Mouse (Mus musculus): ENCODE data around the gene Trpm3. TPM values are rescaled to one million over a fixed set of nuclear protein-coding genes. Genes with fewer than 3 reads are reported as not detected.
"Not testable (repeated sequence)": the region's sequence is repeated elsewhere in the genome, so short reads cannot be mapped to it uniquely, and the experiment has no call there.

Trpm3 gene
- polyA plus RNA-seq, 1 experiment from 2014 or later: 8.2 TPM

GRCm38 (mm10) chr19:23024821-23025220 is 886.0 kb downstream of the Trpm3 start:
- H3K9me3 ChIP-seq: no peaks in the 10 kb centered on the region
- no peak overlapping the region for H3K4me2 ChIP-seq
- H3K27me3 ChIP-seq: no peaks in the 10 kb centered on the region
- H3K36me3 ChIP-seq: no peaks in the 10 kb centered on the region
- 92% methylated on average over 4 of the region's 4 CpGs for WGBS
- no peak for ATAC-seq (ENCODE audit: low read depth)
- no peaks in the 10 kb centered on the region for H3K4me1 ChIP-seq (replicated peaks)
- no peak overlapping the region for H3K9ac ChIP-seq
- no peak overlapping the region for H3K4me3 ChIP-seq
- H3K27ac ChIP-seq (replicated peaks): no peak overlapping the region

GRCm38 (mm10) chr19:23026427-23026826 is 887.6 kb downstream of the Trpm3 start:
- no peak overlapping the region for H3K9ac ChIP-seq
- H3K36me3 ChIP-seq: no peaks in the 10 kb centered on the region
- no peaks in the 10 kb centered on the region for H3K27me3 ChIP-seq
- H3K4me1 ChIP-seq (replicated peaks): no peaks in the 10 kb centered on the region
- no peak overlapping the region for H3K4me3 ChIP-seq
- H3K9me3 ChIP-seq: no peaks in the 10 kb centered on the region
- no peak overlapping the region for H3K27ac ChIP-seq (replicated peaks)
- no peak for ATAC-seq (ENCODE audit: low read depth)
- no peak overlapping the region for H3K4me2 ChIP-seq
- 87% methylated on average over 7 of the region's 7 CpGs for WGBS

- H3K27me3 ChIP-seq: no peaks in the 10 kb centered on the region
- H3K4me1 ChIP-seq (replicated peaks): no peaks in the 10 kb centered on the region
- ATAC-seq (ENCODE audit: low read depth): no peak
- H3K4me3 ChIP-seq: no peak overlapping the region
- no peaks in the 10 kb centered on the region for H3K36me3 ChIP-seq
- H3K4me2 ChIP-seq: no peak overlapping the region
- no peak overlapping the region for H3K27ac ChIP-seq (replicated peaks)
- 78% methylated on average over 5 of the region's 5 CpGs for WGBS
- H3K9me3 ChIP-seq: no peaks in the 10 kb centered on the region
- H3K9ac ChIP-seq: no peak overlapping the region
Observed at GRCm38 (mm10) chr19:23028283-23028682, 889.4 kb downstream of the Trpm3 start.

GRCm38 (mm10) chr19:23033343-23033742 is 894.5 kb downstream of the Trpm3 start:
- H3K36me3 ChIP-seq: not testable (repeated sequence)

GRCm38 (mm10) chr19:23034117-23034516 is 895.3 kb downstream of the Trpm3 start:
- H3K27ac ChIP-seq (replicated peaks): no peak overlapping the region
- no peaks in the 10 kb centered on the region for H3K27me3 ChIP-seq
- peaks cover 6% of the 10 kb centered on the region; the same call in 1 of the 2 replicates for H3K4me1 ChIP-seq (replicated peaks)
- H3K4me2 ChIP-seq: no peak overlapping the region
- no peak overlapping the region for H3K9ac ChIP-seq
- no peak for ATAC-seq (ENCODE audit: low read depth)
- 80% methylated on average over 5 of the region's 5 CpGs for WGBS
- H3K36me3 ChIP-seq: no peaks in the 10 kb centered on the region
- no peak overlapping the region for H3K4me3 ChIP-seq
- no peaks in the 10 kb centered on the region for H3K9me3 ChIP-seq

More at GRCm38 (mm10) chr19:23033343-23033742, 894.5 kb downstream of the Trpm3 start:
- 73% methylated on average over 1 of the region's 1 CpGs for WGBS
- H3K4me1 ChIP-seq (replicated peaks); H3K9ac ChIP-seq; H3K4me2 ChIP-seq; ATAC-seq (ENCODE audit: low read depth); H3K27ac ChIP-seq (replicated peaks); H3K4me3 ChIP-seq; H3K27me3 ChIP-seq; H3K9me3 ChIP-seq: not testable (repeated sequence)

- no peak for ATAC-seq (ENCODE audit: low read depth)
- no peaks in the 10 kb centered on the region for H3K27me3 ChIP-seq
- H3K9me3 ChIP-seq: no peaks in the 10 kb centered on the region
- peaks cover 6% of the 10 kb centered on the region; the same call in 1 of the 2 replicates for H3K4me1 ChIP-seq (replicated peaks)
- H3K9ac ChIP-seq: no peak overlapping the region
- no peak overlapping the region for H3K4me2 ChIP-seq
- H3K27ac ChIP-seq (replicated peaks): no peak overlapping the region
- H3K4me3 ChIP-seq: no peak overlapping the region
- WGBS: 81% methylated on average over 4 of the region's 4 CpGs
- no peaks in the 10 kb centered on the region for H3K36me3 ChIP-seq
Observed at GRCm38 (mm10) chr19:23034933-23035332, 896.1 kb downstream of the Trpm3 start.

GRCm38 (mm10) chr19:23035786-23036185 is 896.9 kb downstream of the Trpm3 start:
- H3K4me2 ChIP-seq: no peak overlapping the region
- H3K9me3 ChIP-seq: no peaks in the 10 kb centered on the region
- H3K36me3 ChIP-seq: no peaks in the 10 kb centered on the region
- 83% methylated on average over 3 of the region's 3 CpGs for WGBS
- H3K27ac ChIP-seq (replicated peaks): no peak overlapping the region
- no peaks in the 10 kb centered on the region for H3K27me3 ChIP-seq
- H3K4me3 ChIP-seq: no peak overlapping the region
- ATAC-seq (ENCODE audit: low read depth): no peak
- peaks cover 6% of the 10 kb centered on the region; the same call in 1 of the 2 replicates for H3K4me1 ChIP-seq (replicated peaks)
- H3K9ac ChIP-seq: no peak overlapping the region

- no peak overlapping the region for H3K4me3 ChIP-seq
- H3K9ac ChIP-seq: no peak overlapping the region
- H3K4me1 ChIP-seq (replicated peaks): peaks cover 6% of the 10 kb centered on the region; the same call in 1 of the 2 replicates
- ATAC-seq (ENCODE audit: low read depth): no peak
- no peaks in the 10 kb centered on the region for H3K27me3 ChIP-seq
- WGBS: 53% methylated on average over 11 of the region's 11 CpGs
- H3K36me3 ChIP-seq: no peaks in the 10 kb centered on the region
- no peak overlapping the region for H3K27ac ChIP-seq (replicated peaks)
- no peak overlapping the region for H3K4me2 ChIP-seq
- H3K9me3 ChIP-seq: no peaks in the 10 kb centered on the region
Observed at GRCm38 (mm10) chr19:23036782-23037477, 898.1 kb downstream of the Trpm3 start.

- Histone ChIP-seq H3K9me3 (no peaks in the 10 kb centered on the region), H3K27me3 (no peaks in the 10 kb centered on the region), H3K4me3 (no peak overlapping the region), H3K36me3 (no peaks in the 10 kb centered on the region), H3K27ac (replicated peaks) (no peak overlapping the region), H3K4me1 (replicated peaks) (peaks cover 6% of the 10 kb centered on the region; the same call in 1 of the 2 replicates), H3K4me2 (no peak overlapping the region), H3K9ac (no peak overlapping the region)
- WGBS: 86% methylated on average over 14 of the region's 14 CpGs
- ATAC-seq (ENCODE audit: low read depth): no peak
Observed at GRCm38 (mm10) chr19:23037499-23037898, 898.7 kb downstream of the Trpm3 start.

- Histone ChIP-seq H3K4me1 (replicated peaks) (peaks cover 6% of the 10 kb centered on the region; the same call in 1 of the 2 replicates), H3K36me3 (no peaks in the 10 kb centered on the region), H3K4me3 (no peak overlapping the region), H3K9ac (no peak overlapping the region), H3K9me3 (no peaks in the 10 kb centered on the region), H3K27me3 (no peaks in the 10 kb centered on the region), H3K27ac (replicated peaks) (no peak overlapping the region), H3K4me2 (no peak overlapping the region)
- ATAC-seq (ENCODE audit: low read depth): no peak
- 85% methylated on average over 2 of the region's 2 CpGs for WGBS
Observed at GRCm38 (mm10) chr19:23038321-23038720, 899.5 kb downstream of the Trpm3 start.

GRCm38 (mm10) chr19:23041483-23042167 is 902.8 kb downstream of the Trpm3 start:
- Histone ChIP-seq H3K9me3 (no peaks in the 10 kb centered on the region), H3K4me2 (no peak overlapping the region), H3K4me1 (replicated peaks) (peaks cover 5% of the 10 kb centered on the region; the same call in 1 of the 2 replicates), H3K36me3 (no peaks in the 10 kb centered on the region), H3K9ac (no peak overlapping the region), H3K27ac (replicated peaks) (no peak overlapping the region), H3K4me3 (no peak overlapping the region), H3K27me3 (no peaks in the 10 kb centered on the region)
- 64% methylated on average over 6 of the region's 6 CpGs for WGBS
- no peak for ATAC-seq (ENCODE audit: low read depth)

GRCm38 (mm10) chr19:23042168-23042733 is 903.4 kb downstream of the Trpm3 start:
- Histone ChIP-seq H3K4me1 (replicated peaks) (no peaks in the 10 kb centered on the region; the same call in 1 of the 2 replicates), H3K4me2 (no peak overlapping the region), H3K9ac (no peak overlapping the region), H3K4me3 (no peak overlapping the region), H3K27me3 (no peaks in the 10 kb centered on the region), H3K9me3 (no peaks in the 10 kb centered on the region), H3K36me3 (no peaks in the 10 kb centered on the region), H3K27ac (replicated peaks) (no peak overlapping the region)
- no peak for ATAC-seq (ENCODE audit: low read depth)
- WGBS: 67% methylated on average over 6 of the region's 6 CpGs
